Mouse (Mus musculus): Measurements from ENCODE around the gene Gm49486. TPM values are rescaled to one million over a fixed set of nuclear protein-coding genes. Genes with fewer than 3 reads are reported as not detected.

Gene Gm49486
- polyA plus RNA-seq, 1 experiment, result 0.11 TPM

GRCm38 (mm10) chr15:79306043-79306637, 76.9 kb downstream of the Gm49486 start:
- Histone ChIP-seq H3K4me3 (ENCODE audit: insufficient read depth, low read depth, low read length) (no peak overlapping the region), H3K27ac (ENCODE audit: insufficient read depth, low read depth, low read length) (no peak overlapping the region), H3K4me1 (ENCODE audit: control insufficient read depth, insufficient read depth, low read length) (no peaks in the 10 kb centered on the region), H3K36me3 (ENCODE audit: control insufficient read depth, insufficient read depth, low read length) (peaks cover 2% of the 10 kb centered on the region; the same call in 1 of the 2 replicates), H3K27me3 (replicated peaks; ENCODE audit: control insufficient read depth, insufficient read depth, low read length) (no peaks in the 10 kb centered on the region)
- no peak for TF ChIP-seq CTCF (conservative IDR thresholded peaks at IDR 0.05; ENCODE audit: insufficient read depth, insufficient read length, low read depth, low read length)
- TF ChIP-seq POLR2A (IDR thresholded peaks at IDR 0.05; ENCODE audit: low read depth, low read length), result no peak
- DNase-seq, result no peak
- 81% methylated on average over 23 of the region's 23 CpGs for WGBS

Other genes with a start within 250 kb of the Gm49486 start
- gene H1f0, start 200.9 kb upstream of the Gm49486 start, polyA plus RNA-seq (2012; rRNA removed), result 123 and 145 TPM in 2 replicates
- 0.64 and 1.2 TPM in 2 replicates for gene Galr3, start 187.5 kb upstream of the Gm49486 start, polyA plus RNA-seq (2012; rRNA removed)
- 38.9 and 52.2 TPM in 2 replicates for gene Ankrd54, start 166.5 kb upstream of the Gm49486 start, polyA plus RNA-seq (2012; rRNA removed)
- gene Eif3l, start 154.2 kb upstream of the Gm49486 start, polyA plus RNA-seq (2012; rRNA removed), result 172 and 183 TPM in 2 replicates
- gene Micall1, start 120.5 kb upstream of the Gm49486 start, polyA plus RNA-seq (2012; rRNA removed), result 23.3 and 24.5 TPM in 2 replicates
- gene Polr2f, start 88.4 kb upstream of the Gm49486 start, polyA plus RNA-seq (2012; rRNA removed), result 50.3 and 74.9 TPM in 2 replicates
- gene 1700088E04Rik, start 88.1 kb upstream of the Gm49486 start, polyA plus RNA-seq (2012; rRNA removed), result 18.8 and 19.6 TPM in 2 replicates
- 0.75 and 1.2 TPM in 2 replicates for gene Sox10, start 64.2 kb upstream of the Gm49486 start, polyA plus RNA-seq (2012; rRNA removed)
- gene Pick1, start 218 bp upstream of the Gm49486 start, polyA plus RNA-seq (2012; rRNA removed), result 29.8 and 31.4 TPM in 2 replicates
- 0.23 and 0.49 TPM in 2 replicates for gene Slc16a8, start 25.4 kb downstream of the Gm49486 start, polyA plus RNA-seq (2012; rRNA removed)
- gene Baiap2l2, start 56.1 kb downstream of the Gm49486 start, polyA plus RNA-seq (2012; rRNA removed), result 113 and 170 TPM in 2 replicates
- 24.6 and 28.7 TPM in 2 replicates for gene Pla2g6, start 99.0 kb downstream of the Gm49486 start, polyA plus RNA-seq (2012; rRNA removed)
- gene Maff, start 117.2 kb downstream of the Gm49486 start, polyA plus RNA-seq (2012; rRNA removed), result 1.2 and 1.3 TPM in 2 replicates
- gene Tmem184b, start 174.2 kb downstream of the Gm49486 start, polyA plus RNA-seq (2012; rRNA removed), result 69.0 and 81.0 TPM in 2 replicates
- 31.5 and 34.9 TPM in 2 replicates for gene Csnk1e, start 226.2 kb downstream of the Gm49486 start, polyA plus RNA-seq (2012; rRNA removed)

Data from kidney, adult 2 months (tissue).